Mouse (Mus musculus): ENCODE results near the gene Matn1. TPM values are rescaled to one million over a fixed set of nuclear protein-coding genes. Genes with fewer than 3 reads are reported as not detected.

The Matn1 gene
- total RNA-seq, 2 experiments from 2014 or later = 1.4 to 1.5 TPM

DNA sequence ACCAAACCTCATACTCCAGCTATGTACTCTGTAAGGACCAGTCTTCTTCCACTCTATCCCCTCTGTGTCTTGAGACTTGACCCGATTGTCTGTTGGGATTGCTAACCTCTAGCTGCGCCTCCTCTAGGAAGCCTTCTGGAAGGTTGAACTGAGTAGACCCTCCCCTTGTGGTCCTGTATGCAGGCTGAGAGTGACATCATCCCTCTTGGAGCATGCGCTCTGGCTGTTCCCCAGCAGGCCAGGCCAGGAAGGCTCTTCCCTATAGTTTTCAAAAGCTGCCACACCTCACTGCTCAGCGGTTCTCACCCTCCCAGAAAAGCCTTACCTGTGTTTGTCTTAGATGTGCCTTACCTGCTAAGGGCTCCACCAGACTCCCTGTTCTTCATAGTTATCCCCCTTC lies 42.9 kb downstream of the Matn1 start:
- no peak for DNase-seq

DNA sequence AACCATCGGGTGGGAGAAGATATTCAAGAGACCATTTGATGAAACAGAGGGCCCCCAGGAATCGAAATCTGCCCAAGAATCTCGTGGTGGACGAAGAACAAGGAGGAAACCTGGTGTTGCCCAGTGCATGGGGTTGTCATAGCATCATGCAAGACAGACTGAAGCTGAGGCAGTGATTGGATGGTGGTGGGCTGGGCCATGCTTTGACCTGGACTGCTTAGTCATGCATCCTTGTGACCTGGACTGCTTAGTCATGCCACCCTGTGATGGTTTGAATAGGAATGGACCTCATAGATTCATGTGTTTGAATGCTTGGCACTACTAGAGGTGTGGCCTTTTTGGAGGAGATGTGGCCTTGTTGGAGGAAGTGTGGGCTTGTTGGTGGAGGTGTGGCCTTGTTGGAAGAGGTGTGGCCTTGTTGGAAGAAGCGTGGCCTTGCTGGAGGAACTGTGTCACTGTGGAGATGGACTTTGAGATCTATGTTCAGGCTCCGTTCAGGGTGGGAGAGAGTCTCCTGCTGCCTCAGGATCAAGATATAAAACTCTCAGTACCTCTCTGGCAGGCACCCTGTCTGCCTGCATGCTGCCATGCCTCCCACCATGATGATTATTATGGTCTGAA lies 44.1 kb downstream of the Matn1 start:
- DNase-seq = no peak

DNA sequence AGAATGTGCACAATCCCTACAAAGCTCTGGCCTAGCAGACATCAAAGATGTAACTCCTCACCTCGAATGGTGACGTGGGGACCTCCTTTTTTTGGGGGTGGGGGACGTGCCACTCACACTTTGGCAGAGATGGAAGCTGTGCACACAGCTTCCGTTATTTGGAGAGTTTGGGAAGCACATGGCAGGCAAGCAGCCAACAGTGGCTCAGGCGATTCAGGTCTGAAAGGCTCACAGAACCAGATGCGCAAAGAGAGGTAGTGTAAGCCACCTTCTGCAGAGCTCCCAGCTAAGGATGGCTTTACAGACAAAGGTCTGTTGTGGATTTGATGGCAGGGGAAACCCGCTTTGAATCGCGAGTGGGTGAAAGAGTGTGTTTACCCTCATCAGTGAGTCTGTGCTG lies 45.0 kb downstream of the Matn1 start:
- DNase-seq = no peak

DNA sequence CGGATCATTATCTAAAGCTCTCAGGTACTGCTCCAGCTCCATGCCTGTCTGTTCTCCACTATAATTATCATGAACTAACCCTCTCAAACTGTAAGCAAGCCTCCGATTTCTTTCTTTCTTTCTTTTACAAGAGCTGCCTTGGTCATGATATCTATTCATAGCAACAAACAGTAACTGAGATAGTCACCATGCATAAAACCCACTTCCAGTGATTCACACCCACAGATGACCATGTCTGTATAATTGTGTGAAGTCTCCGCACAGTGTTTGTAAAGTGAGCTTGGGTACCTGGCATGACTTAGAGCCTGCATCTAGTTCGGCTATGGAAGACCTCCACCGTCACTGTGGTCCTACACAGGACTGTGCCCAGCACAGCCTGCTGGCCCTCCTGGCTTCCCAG lies 46.8 kb downstream of the Matn1 start:
- DNase-seq = no peak

DNA sequence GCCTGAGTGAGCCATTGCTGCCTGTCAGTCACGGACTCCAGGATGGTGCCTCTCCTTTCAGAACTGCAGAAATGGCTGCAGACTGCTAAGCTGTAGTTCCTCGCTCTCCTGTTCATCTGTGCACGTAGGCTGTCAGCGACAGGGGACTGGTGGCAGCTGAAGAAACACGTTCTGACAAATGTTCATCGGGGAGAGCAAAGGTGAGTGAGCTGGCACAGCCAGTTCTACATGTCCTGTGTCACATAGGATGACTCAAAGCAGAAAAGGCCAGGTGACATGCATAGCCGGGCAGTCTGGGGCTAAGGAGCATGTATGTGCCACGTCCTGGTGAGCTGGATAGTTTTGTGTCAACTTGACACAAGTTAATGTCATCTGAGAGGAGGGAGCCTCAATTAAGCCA lies 50.4 kb downstream of the Matn1 start:
- no peak for DNase-seq

DNA sequence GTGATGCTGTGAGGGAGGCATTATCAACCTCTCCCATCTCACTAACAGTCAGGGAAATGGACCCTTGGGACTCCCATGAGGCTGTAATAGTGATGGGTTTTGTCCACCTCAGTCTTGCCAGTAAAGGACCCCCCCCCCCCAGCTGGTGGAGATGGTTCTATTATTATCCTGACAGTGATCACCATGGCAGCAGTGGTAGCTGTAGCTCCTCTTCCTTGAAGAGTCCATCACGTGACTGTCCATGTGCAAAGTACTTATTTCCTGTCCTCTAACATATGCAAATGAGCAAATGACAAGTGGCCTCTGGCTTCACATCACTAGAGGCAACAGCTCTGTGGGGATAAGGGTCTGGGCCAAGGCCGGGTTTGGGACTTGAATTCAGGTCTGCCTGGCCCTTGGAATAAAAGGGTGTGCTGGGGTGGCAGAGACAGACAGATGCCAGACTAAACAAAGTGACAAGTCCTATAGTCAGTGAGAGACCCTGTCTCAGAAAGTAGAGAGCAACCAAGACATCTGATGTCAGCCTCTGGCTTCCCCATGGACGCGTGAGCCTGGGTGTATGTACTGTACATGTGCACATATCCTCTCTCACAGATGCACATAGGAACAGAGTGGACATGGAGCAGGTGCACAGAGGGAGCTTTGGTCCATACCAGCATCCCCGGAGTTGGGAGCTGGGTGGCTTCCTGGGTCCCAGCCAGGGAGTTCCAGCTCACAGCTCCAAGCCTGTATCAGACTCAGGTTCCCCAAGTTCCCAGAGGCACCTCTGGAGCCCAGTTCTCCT lies 55.8 kb downstream of the Matn1 start:
- no peak for DNase-seq

DNA sequence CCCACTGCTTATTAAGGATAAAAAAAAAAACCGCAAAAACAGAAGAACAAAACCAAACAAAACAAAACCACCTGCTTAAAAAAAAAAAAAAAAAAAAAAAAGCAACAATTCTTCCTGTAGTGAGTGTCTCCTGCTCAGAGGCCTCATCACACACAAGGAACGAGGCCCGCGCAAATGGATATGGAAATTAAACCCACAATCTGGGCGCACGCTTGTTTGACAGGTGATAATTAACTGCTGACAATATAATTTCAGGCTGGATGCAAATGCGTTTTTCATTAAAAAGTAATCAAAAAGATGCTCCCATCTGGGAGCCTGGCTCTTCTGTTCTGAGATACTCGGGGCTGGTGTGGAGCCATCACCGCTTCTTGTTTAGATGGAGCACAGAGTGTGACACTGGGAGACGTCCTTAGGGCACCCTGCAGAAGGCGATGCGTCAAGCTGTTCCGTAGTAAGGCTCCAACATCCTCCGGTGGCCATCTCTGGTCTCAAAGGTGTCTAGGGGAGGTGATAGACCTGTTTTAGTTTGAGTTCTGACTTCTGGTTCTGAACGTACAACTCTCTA lies 56.5 kb downstream of the Matn1 start:
- DNase-seq = no peak

Other genes starting within 250 kb of the Matn1 start
- gene Sdc3, start 151.8 kb upstream of the Matn1 start, total RNA-seq (2021) = 100 to 1,000 TPM; 127 to 136 TPM
- 10 to 100 TPM; 30.3 to 31.0 TPM for gene Laptm5, start 31.3 kb upstream of the Matn1 start, total RNA-seq (2021)

Measured in layer of hippocampus, postnatal 36 days (tissue).